8 mouse cellular contexts compared by ENCODE assay signal in the genomic region with DNA sequence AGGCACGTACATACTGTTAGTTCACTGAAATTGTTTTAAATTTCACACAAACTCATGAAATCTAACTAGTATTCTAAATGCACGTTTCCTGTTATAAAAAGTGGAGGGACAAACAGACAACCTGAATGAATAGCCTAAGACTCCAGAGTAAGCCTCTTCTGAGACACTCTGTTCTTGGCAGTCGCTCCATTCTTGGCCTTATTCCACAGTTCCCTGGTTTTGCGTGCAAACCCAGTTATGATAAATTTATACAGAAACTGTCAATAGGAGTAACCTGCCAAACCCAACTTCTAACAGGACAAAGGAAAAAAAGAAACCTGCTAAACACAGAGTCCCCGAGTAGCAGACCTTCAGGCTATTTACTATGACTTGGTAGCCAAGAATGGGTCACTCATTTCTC. TPM values are rescaled to one million over a fixed set of nuclear protein-coding genes. Genes with fewer than 3 reads are reported as not detected.
DNase-seq lines count a peak whose midpoint lies in the region.

No protein-coding gene starts in this region.

- peak; percentile 64 to 68 for DNase-seq in adrenal gland, adult (ENCODE audit: inconsistent age in 2 of 2, low spot score in 1 of 2)
- DNase-seq in adrenal gland, postnatal 4 days (ENCODE audit: low spot score in 2 of 2) = no peak
- DNase-seq in layer of hippocampus, adult 11-12 months (ENCODE audit: low spot score) = peak; percentile 20
- no peak for DNase-seq in layer of hippocampus, postnatal 25 days (ENCODE audit: extremely low spot score in 1 of 2, low spot score in 1 of 2)
- peak; percentile 34 to 36 for DNase-seq in cerebellum, adult 18-20 months
- DNase-seq in layer of hippocampus, postnatal 10 days (ENCODE audit: low spot score in 2 of 2) = peak; percentile 28 to 31
- DNase-seq in retina, embryonic 14.5 days (ENCODE audit: low spot score) = no peak
- DNase-seq in spleen, adult 18-20 months = no peak

RNA-seq across cellular contexts. Expression of a gene that starts 10.8 kb away (rescaled TPM):
- 10 to 100 TPM; 69.6 to 70.1 TPM for total RNA-seq in adrenal gland, postnatal 4 days (2021)
- total RNA-seq in layer of hippocampus, postnatal 25 days (2021) = 10 to 100 TPM; 35.1 to 38.5 TPM
- total RNA-seq in layer of hippocampus, postnatal 10 days (2021) = 10 to 100 TPM; 34.6 to 38.9 TPM

Comparison
In these comparisons a context has a peak if more than half of its experiments do, and no peak if none do; other contexts are left out.
1. DNase-seq: peak in adrenal gland, adult (2 of 2), layer of hippocampus, adult 11-12 months (single experiment), cerebellum, adult 18-20 months (2 of 2) and layer of hippocampus, postnatal 10 days (2 of 2); none in adrenal gland, postnatal 4 days (0 of 2), layer of hippocampus, postnatal 25 days (0 of 2), retina, embryonic 14.5 days (single experiment) and spleen, adult 18-20 months (0 of 2).